Mouse (Mus musculus) hindbrain, embryonic 15.5 days (tissue): ENCODE measurements at regions not wholly inside any gene's neighbourhood (a gene's known extent, or its start where the extent isn't known, plus 50 kb on each side); places are given as distances from the start of the nearest gene placed in this dataset.

Source experiments
- ATAC-seq: fragments of 200-750 bp; cut with Nextera tagmentation; 2 replicates; pipeline ENCODE4 v1.8.0; 2017; ENCODE audit warnings: low read depth, moderate number of reproducible peaks, moderate TSS enrichment; ENCODE audit not compliant: low FRiP score
- H3K27ac ChIP-seq: fragments of 300-500 bp; sonication (generic); replicated peaks from 2 replicates; pipeline ENCODE4 v1.5.1; 2015; ENCODE audit warnings: mild to moderate bottlenecking, inconsistent platforms
- H3K27me3 ChIP-seq: fragments of 300-500 bp; sonication (generic); 2 replicates; pipeline ENCODE4 v1.6.1; 2015; ENCODE audit warnings: control low read depth, inconsistent platforms
- H3K36me3 ChIP-seq: fragments of 300-500 bp; sonication (generic); 2 replicates; pipeline ENCODE4 v1.6.1; 2015; ENCODE audit warnings: control low read depth, inconsistent platforms
- H3K4me1 ChIP-seq: fragments of 300-500 bp; sonication (generic); replicated peaks from 2 replicates; pipeline ENCODE4 v1.6.1; 2015; ENCODE audit warnings: control low read depth, inconsistent platforms
- H3K4me2 ChIP-seq: fragments of 300-500 bp; sonication (generic); 2 replicates; pipeline ENCODE4 v1.6.1; 2015; ENCODE audit warnings: moderate library complexity, mild to moderate bottlenecking, inconsistent platforms
- H3K4me3 ChIP-seq: fragments of 300-500 bp; sonication (generic); 2 replicates; pipeline ENCODE4 v1.5.1; 2015; ENCODE audit warnings: mild to moderate bottlenecking, inconsistent platforms
- H3K9ac ChIP-seq: fragments of 300-500 bp; sonication (generic); 2 replicates; pipeline ENCODE4 v1.6.1; 2015; ENCODE audit warnings: inconsistent platforms
- H3K9me3 ChIP-seq: fragments of 300-500 bp; sonication (generic); 2 replicates; pipeline ENCODE4 v1.6.1; 2016; ENCODE audit warnings: control low read depth, inconsistent platforms
- WGBS: fragments of 180-500 bp; shearing (Covaris S2); methylation state at CpG from one replicate; pipeline ENCODE4 v1.1.7; 2015; 5-methylcytosine and 5-hydroxymethylcytosine counted together

DNA sequence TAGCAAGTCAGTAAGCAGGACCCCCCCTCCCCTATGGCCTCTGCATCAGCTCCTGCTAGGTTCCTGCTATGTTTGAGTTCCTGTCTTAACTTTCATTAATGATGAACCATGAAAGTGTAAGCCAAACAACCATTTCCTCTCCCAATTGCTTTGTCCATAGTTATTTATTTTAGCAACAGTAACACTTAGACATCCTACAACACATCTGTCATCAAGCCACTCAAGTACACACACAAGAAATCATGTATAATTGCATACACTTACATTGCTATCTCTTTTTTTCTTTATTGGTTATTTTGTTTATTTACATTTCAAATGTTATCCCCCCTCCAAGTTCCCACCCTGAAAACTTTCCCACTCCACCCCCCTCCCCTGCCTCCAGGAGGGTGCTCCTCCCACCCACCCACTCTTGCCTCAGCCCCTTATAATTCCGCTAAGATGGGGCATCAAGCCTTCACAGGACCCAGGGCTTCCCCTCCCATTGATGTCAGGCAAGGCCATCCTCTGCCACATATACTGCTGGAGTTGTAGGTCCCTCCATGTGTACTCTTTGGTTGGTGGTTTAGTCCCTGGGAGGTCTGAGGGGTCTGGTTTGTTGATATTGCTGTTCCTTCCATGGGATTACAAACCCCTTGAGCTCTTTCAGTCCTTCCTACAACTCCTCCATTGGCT lies 310.9 kb upstream of the Ccnh start:
- Histone ChIP-seq H3K4me2 (no peak overlapping the region), H3K36me3 (no peaks in the 10 kb centered on the region), H3K4me1 (no peaks in the 10 kb centered on the region), H3K4me3 (no peak overlapping the region), H3K9ac (no peak overlapping the region), H3K27me3 (no peaks in the 10 kb centered on the region), H3K27ac (no peak overlapping the region), H3K9me3 (no peaks in the 10 kb centered on the region)
- ATAC-seq, result no peak
- WGBS, result 91% methylated on average over 1 of the region's 1 CpGs

DNA sequence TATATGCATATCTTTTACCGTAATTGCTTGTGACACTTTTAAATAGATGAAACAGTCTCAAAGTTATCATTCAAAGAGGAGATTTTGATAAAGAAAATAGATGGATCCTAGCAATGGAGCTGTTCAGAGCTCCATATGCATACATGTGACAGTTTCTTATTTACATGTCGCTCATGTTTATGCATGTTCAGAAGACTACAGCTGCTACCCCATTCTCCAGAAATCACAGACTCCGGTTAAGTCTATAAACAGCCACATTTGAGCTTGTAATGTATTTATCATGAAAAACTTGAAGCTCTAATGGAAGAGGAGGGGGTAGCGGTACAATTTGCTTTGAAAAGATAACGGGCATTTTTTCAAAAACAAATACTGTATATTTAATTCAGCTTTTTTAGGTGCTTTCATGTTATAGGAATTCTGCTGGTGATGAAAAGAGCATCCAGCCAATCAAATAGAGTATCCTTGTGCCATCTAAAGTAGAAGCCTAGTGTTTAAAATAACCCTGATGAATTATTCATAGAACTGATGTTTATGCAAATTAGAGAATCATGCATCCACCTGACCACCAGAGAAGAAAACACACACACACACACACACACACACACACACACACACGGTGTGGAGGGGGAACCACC lies 283.7 kb upstream of the Ccnh start:
- peak; percentile 93 for ATAC-seq
- H3K36me3 ChIP-seq, result no peaks in the 10 kb centered on the region
- H3K27me3 ChIP-seq, result no peaks in the 10 kb centered on the region
- no peaks in the 10 kb centered on the region for H3K4me1 ChIP-seq
- peak overlapping the region; percentile 33 for H3K4me3 ChIP-seq
- H3K27ac ChIP-seq, result peak overlapping the region; percentile 77
- H3K9ac ChIP-seq, result peak overlapping the region; percentile 25; the same call in 1 of the 2 replicates
- H3K4me2 ChIP-seq, result peak overlapping the region; percentile 49
- WGBS, result 37% methylated on average over 6 of the region's 6 CpGs
- no peaks in the 10 kb centered on the region for H3K9me3 ChIP-seq

DNA sequence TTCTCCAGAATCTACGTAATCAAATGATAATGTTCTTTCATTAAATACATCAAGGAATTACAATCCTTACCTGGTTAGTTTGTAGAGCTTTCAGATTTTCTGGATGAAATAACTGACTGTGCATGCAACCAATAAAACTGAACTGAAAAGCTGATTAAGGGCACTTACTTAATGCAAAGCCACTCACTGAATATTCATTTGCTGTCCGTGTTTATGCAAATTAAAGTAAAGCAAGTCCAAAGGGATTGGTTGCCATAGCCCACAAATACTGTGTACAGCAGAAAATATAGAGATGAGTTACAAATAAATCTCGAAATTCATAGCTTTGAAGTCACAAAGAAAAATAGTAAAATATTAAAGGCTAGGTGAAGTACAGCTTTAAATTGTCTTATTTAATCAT lies 283.2 kb upstream of the Ccnh start:
- H3K4me1 ChIP-seq, result no peaks in the 10 kb centered on the region
- H3K27me3 ChIP-seq, result no peaks in the 10 kb centered on the region
- peak overlapping the region; percentile 77 for H3K27ac ChIP-seq
- H3K4me3 ChIP-seq, result peak overlapping the region; percentile 33
- no peaks in the 10 kb centered on the region for H3K36me3 ChIP-seq
- peak; percentile 80 for ATAC-seq
- H3K9me3 ChIP-seq, result no peaks in the 10 kb centered on the region
- no peak overlapping the region; the same call in 1 of the 2 replicates for H3K9ac ChIP-seq
- WGBS, result 31% methylated on average over 3 of the region's 3 CpGs
- peak overlapping the region; percentile 49 for H3K4me2 ChIP-seq

DNA sequence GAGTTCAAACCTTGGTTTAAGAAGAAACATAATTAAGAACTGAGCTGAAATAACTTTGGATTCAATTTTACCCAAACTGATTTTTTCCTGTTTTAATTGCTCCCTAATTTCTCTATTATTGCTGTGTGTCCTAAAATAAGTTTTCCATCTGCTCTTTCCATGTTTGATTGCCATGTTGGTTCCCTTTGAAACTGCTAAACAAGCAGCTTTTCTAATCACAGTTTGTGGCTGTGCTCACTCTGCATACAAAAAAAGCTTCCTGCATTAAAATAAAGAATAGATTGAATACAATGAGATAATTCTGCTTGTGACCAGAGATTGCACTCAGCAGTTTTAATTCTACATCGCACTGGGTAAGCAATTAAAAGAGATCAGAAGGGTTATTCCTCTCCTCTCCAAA lies 257.9 kb upstream of the Ccnh start:
- WGBS, result 72% methylated on average over 1 of the region's 1 CpGs
- ATAC-seq, result no peak
- no peaks in the 10 kb centered on the region for H3K27me3 ChIP-seq
- no peak overlapping the region for H3K4me3 ChIP-seq
- H3K9me3 ChIP-seq, result no peaks in the 10 kb centered on the region
- H3K36me3 ChIP-seq, result no peaks in the 10 kb centered on the region
- no peak overlapping the region for H3K9ac ChIP-seq
- no peak overlapping the region for H3K27ac ChIP-seq
- no peak overlapping the region for H3K4me2 ChIP-seq
- H3K4me1 ChIP-seq, result no peaks in the 10 kb centered on the region

DNA sequence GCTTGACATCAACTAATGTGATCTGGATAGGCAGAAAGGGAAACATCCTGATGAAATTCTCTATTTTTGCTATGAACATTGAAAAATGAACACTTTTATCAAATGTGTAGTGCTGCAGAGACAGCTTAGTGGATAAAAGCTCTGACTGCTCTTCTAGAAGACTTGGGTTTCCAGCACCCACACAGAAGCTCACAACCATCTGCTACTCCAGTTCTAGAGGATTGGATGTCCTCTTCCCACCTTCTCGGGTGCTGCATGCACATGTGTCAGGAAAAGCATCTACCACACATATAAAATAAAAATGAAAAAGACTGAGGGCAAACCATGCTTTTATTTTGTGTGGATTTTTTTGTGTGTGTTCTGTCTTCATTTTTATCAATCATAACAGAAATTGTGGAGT lies 253.6 kb upstream of the Ccnh start:
- no peak overlapping the region for H3K27ac ChIP-seq
- H3K36me3 ChIP-seq, result no peaks in the 10 kb centered on the region
- 89% methylated on average over 1 of the region's 1 CpGs for WGBS
- ATAC-seq, result no peak
- no peak overlapping the region for H3K9ac ChIP-seq
- H3K4me1 ChIP-seq, result no peaks in the 10 kb centered on the region
- no peak overlapping the region for H3K4me2 ChIP-seq
- no peaks in the 10 kb centered on the region for H3K27me3 ChIP-seq
- no peaks in the 10 kb centered on the region for H3K9me3 ChIP-seq
- no peak overlapping the region for H3K4me3 ChIP-seq

DNA sequence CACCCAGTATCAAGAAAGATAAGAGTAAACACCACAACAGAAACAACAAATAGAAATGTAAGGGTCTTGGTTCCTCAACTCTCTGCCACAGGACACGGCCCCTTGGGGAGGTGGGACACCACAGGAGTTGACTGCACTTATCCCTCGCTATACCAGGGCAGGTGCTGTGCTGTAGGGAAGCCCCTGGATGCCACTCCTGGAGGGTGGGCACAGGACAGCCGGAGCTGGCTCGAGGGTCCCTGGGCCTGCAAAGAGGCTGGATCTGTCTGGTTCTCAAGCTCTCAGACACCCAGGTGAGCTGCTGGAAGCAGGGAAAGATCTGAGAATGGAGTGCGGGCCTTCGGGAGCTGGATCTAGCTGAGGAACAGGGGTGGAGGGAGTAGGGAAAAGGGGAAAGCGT lies 249.5 kb upstream of the Ccnh start:
- 92% methylated on average over 7 of the region's 7 CpGs for WGBS
- Histone ChIP-seq H3K36me3 (no peaks in the 10 kb centered on the region), H3K4me1 (no peaks in the 10 kb centered on the region), H3K9me3 (no peaks in the 10 kb centered on the region), H3K27ac (no peak overlapping the region), H3K9ac (no peak overlapping the region), H3K4me2 (no peak overlapping the region), H3K27me3 (no peaks in the 10 kb centered on the region), H3K4me3 (no peak overlapping the region)
- ATAC-seq, result no peak

DNA sequence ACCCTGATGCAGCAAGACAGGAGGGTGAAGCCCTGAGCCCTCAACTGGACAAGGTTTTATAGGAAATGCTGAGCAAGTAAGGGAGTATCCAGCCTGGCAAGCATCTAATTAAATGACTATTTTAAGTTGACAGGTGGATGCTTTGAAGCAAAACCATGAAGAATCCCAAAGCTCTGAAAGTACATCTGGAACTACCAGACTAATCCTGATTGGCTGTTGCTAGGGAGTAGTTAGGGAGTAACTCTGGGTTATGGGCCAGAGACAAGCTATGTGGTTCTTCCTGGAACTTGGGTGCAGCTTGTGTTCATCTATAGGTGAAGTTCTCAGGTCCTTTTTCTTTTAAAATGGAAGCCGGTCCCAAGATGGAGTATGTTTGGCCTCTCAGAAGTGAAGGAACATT lies 248.3 kb upstream of the Ccnh start:
- H3K9ac ChIP-seq, result no peak overlapping the region
- no peak for ATAC-seq
- no peaks in the 10 kb centered on the region for H3K9me3 ChIP-seq
- no peak overlapping the region for H3K27ac ChIP-seq
- H3K4me3 ChIP-seq, result no peak overlapping the region
- no peaks in the 10 kb centered on the region for H3K36me3 ChIP-seq
- no peaks in the 10 kb centered on the region for H3K4me1 ChIP-seq
- 100% methylated on average over 1 of the region's 1 CpGs for WGBS
- no peaks in the 10 kb centered on the region for H3K27me3 ChIP-seq
- no peak overlapping the region for H3K4me2 ChIP-seq

DNA sequence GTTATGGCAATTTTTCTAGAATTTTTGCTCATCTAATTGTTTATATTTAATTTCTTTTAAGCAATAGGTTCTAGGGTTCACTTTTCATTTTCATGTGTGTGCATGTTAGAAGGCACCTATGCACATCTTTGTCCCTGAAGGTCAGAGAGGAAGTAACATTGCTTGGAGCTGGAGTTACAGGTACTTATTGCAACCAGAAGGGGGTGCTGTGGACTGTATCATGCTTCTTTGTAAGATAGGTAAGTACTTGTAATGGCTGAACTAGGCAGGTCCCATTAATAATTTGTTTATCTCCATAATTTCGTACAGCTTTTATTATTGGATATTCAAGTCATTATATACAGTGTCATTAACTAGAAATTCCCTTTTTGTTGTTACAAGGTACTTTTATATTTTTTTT lies 238.3 kb upstream of the Ccnh start:
- Histone ChIP-seq H3K4me2 (no peak overlapping the region), H3K4me1 (no peaks in the 10 kb centered on the region), H3K9ac (no peak overlapping the region), H3K27ac (no peak overlapping the region), H3K9me3 (no peaks in the 10 kb centered on the region), H3K27me3 (no peaks in the 10 kb centered on the region), H3K4me3 (no peak overlapping the region), H3K36me3 (no peaks in the 10 kb centered on the region)
- 41% methylated on average over 1 of the region's 1 CpGs for WGBS
- ATAC-seq, result no peak

DNA sequence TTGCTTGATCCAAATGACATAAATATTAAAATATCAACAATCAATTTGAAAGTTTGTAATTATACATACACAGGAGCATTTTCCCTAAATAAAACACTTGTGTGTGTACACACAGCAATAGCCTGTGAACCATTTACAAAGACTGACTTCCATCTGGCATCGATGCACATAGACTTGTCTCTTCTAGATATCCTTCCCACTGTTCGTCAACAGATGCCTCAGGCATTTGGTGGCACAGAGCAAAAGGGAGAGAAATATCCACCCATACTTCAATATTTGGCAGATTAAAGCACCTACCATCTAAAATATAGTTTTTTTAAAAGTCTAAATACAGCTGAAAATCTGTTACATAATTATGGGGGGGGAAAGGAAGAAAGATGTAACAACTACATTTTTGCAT lies 236.0 kb upstream of the Ccnh start:
- Histone ChIP-seq H3K9me3 (no peaks in the 10 kb centered on the region), H3K9ac (no peak overlapping the region), H3K4me2 (no peak overlapping the region), H3K36me3 (no peaks in the 10 kb centered on the region), H3K27ac (no peak overlapping the region), H3K4me3 (no peak overlapping the region), H3K4me1 (no peaks in the 10 kb centered on the region), H3K27me3 (no peaks in the 10 kb centered on the region)
- ATAC-seq, result no peak
- 77% methylated on average over 2 of the region's 2 CpGs for whole genome bisulfite sequencing

DNA sequence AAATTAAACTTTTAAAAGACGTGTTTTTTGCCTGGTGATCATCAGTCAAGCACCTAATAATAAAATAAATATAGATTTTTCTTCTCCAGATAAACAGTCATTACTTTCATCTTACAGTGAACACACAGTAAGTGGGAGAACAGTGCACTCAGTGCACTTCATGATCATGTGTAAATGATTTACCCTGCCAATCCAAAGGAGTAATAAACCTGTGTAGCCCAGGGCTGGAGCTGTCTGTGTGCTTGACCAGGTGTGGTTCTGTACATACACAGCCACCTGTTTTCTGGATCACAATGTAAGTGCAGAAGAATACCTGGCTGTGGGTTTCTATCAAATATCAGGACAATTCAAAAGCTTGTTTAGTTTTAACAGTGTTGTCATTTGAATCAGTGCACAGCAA lies 235.4 kb upstream of the Ccnh start:
- Histone ChIP-seq H3K4me3 (no peak overlapping the region), H3K27me3 (no peaks in the 10 kb centered on the region), H3K4me2 (no peak overlapping the region), H3K36me3 (no peaks in the 10 kb centered on the region), H3K27ac (no peak overlapping the region), H3K4me1 (no peaks in the 10 kb centered on the region), H3K9me3 (no peaks in the 10 kb centered on the region), H3K9ac (no peak overlapping the region)
- no peak for ATAC-seq
- 52% methylated on average over 1 of the region's 1 CpGs for WGBS

DNA sequence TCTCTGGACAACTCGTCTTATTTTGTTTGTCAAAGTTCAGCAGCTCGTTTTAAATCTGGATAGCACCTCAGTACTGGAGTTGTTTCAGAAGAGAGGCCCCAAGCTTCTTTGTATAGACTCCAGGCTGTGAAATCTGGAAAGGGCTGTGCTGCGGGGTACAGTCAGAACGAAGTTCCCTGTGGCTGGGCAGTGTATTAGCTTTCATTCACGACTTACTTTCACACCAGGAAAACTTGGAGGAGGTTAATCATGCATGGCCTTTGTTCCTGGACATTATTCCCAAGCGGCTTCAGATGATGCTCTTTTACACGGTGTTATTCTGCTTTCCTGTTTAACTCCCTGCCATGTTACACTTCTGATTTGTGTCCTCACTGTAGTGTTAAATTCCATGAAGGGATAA lies 220.3 kb upstream of the Ccnh start:
- 32% methylated on average over 7 of the region's 7 CpGs for WGBS
- no peak for ATAC-seq
- no peak overlapping the region for H3K27ac ChIP-seq
- no peaks in the 10 kb centered on the region for H3K27me3 ChIP-seq
- no peak overlapping the region for H3K4me2 ChIP-seq
- H3K9ac ChIP-seq, result no peak overlapping the region
- no peaks in the 10 kb centered on the region for H3K4me1 ChIP-seq
- no peak overlapping the region for H3K4me3 ChIP-seq
- H3K9me3 ChIP-seq, result no peaks in the 10 kb centered on the region
- no peaks in the 10 kb centered on the region for H3K36me3 ChIP-seq
